Mouse (Mus musculus): ENCODE measurements around the gene Psd4. TPM values are rescaled to one million over a fixed set of nuclear protein-coding genes. Genes with fewer than 3 reads are reported as not detected.

Psd4 gene
- total RNA-seq (2021) (1 to 10 TPM; 1.3 to 1.5 TPM), polyA plus RNA-seq (2012; rRNA removed) (0.85 and 1.4 TPM in 2 replicates)
- long read RNA-seq = 0 reads

GRCm38 (mm10) chr2:24367030-24367894 is at the start of gene Psd4:
Psd4 (plus strand) TSS chr2:24367580.
- peak; percentile 74 to 79 for DNase-seq
- Histone ChIP-seq H3K4me3 (peak within 1 kb of the TSS; percentile 38), H3K27ac (no peak within 1 kb of the TSS), H3K27me3 (ENCODE audit: control insufficient read depth, insufficient read depth, low read length) (no peaks in the 10 kb centered on the region), H3K36me3 (ENCODE audit: control insufficient read depth, insufficient read depth, low read length) (no peaks in the 10 kb centered on the region), H3K9ac (ENCODE audit: low read depth, low read length) (no peak within 1 kb of the TSS), H3K79me2 (replicated peaks; ENCODE audit: control insufficient read depth, insufficient read depth, low read length) (no peaks in the 10 kb centered on the region), H3K4me1 (ENCODE audit: control insufficient read depth, insufficient read depth, low read length) (no peaks in the 10 kb centered on the region)
- intact Hi-C loops (cut with DNase I) = no loop called here
- WGBS = 4% methylated on average over 47 of the region's 47 CpGs
- TF ChIP-seq EP300 (IDR thresholded peaks at IDR 0.05; ENCODE audit: insufficient read depth, low read depth, low read length) (no peak), CTCF (IDR thresholded peaks at IDR 0.05) (no peak), POLR2A (IDR thresholded peaks at IDR 0.05; ENCODE audit: insufficient read depth, low read depth, low read length) (no peak)

- H3K36me3 ChIP-seq (ENCODE audit: control insufficient read depth, insufficient read depth, low read length) = no peaks in the 10 kb centered on the region
- H3K79me2 ChIP-seq (replicated peaks; ENCODE audit: control insufficient read depth, insufficient read depth, low read length) = no peaks in the 10 kb centered on the region
- intact Hi-C loops (cut with DNase I) = no loop called here
- H3K9ac ChIP-seq (ENCODE audit: low read depth, low read length) = no peak overlapping the region
- no peak overlapping the region for H3K4me3 ChIP-seq
- 56% methylated on average over 4 of the region's 4 CpGs for WGBS
- DNase-seq = no peak
- TF ChIP-seq CTCF (IDR thresholded peaks at IDR 0.05) (no peak), POLR2A (IDR thresholded peaks at IDR 0.05; ENCODE audit: insufficient read depth, low read depth, low read length) (no peak), EP300 (IDR thresholded peaks at IDR 0.05; ENCODE audit: insufficient read depth, low read depth, low read length) (no peak)
- no peaks in the 10 kb centered on the region for H3K27me3 ChIP-seq (ENCODE audit: control insufficient read depth, insufficient read depth, low read length)
- no peak overlapping the region for H3K27ac ChIP-seq
- no peaks in the 10 kb centered on the region for H3K4me1 ChIP-seq (ENCODE audit: control insufficient read depth, insufficient read depth, low read length)
Observed at GRCm38 (mm10) chr2:24317919-24318598, 49.3 kb upstream of the Psd4 start.

GRCm38 (mm10) chr2:24335333-24335732 is 32.0 kb upstream of the Psd4 start:
- 29% methylated on average over 3 of the region's 3 CpGs for whole genome bisulfite sequencing
- intact Hi-C loops (cut with DNase I) = no loop called here
- TF ChIP-seq EP300 (IDR thresholded peaks at IDR 0.05; ENCODE audit: insufficient read depth, low read depth, low read length) = no peak
- TF ChIP-seq CTCF (IDR thresholded peaks at IDR 0.05) = no peak
- TF ChIP-seq POLR2A (IDR thresholded peaks at IDR 0.05; ENCODE audit: insufficient read depth, low read depth, low read length) = no peak
- H3K36me3 ChIP-seq (ENCODE audit: control insufficient read depth, insufficient read depth, low read length) = no peaks in the 10 kb centered on the region
- no peaks in the 10 kb centered on the region for H3K79me2 ChIP-seq (replicated peaks; ENCODE audit: control insufficient read depth, insufficient read depth, low read length)
- no peak overlapping the region for H3K9ac ChIP-seq (ENCODE audit: low read depth, low read length)
- H3K4me1 ChIP-seq (ENCODE audit: control insufficient read depth, insufficient read depth, low read length) = peaks cover 3% of the 10 kb centered on the region; the same call in 1 of the 2 replicates
- no peak overlapping the region for H3K27ac ChIP-seq
- DNase-seq = no peak
- no peaks in the 10 kb centered on the region for H3K27me3 ChIP-seq (ENCODE audit: control insufficient read depth, insufficient read depth, low read length)
- no peak overlapping the region for H3K4me3 ChIP-seq

- intact Hi-C loops (cut with DNase I) = no loop called here
- Histone ChIP-seq H3K9ac (ENCODE audit: low read depth, low read length) (no peak within 1 kb of the TSS), H3K27ac (no peak within 1 kb of the TSS), H3K4me1 (ENCODE audit: control insufficient read depth, insufficient read depth, low read length) (peaks cover 3% of the 10 kb centered on the region; the same call in 1 of the 2 replicates), H3K79me2 (replicated peaks; ENCODE audit: control insufficient read depth, insufficient read depth, low read length) (no peaks in the 10 kb centered on the region), H3K27me3 (ENCODE audit: control insufficient read depth, insufficient read depth, low read length) (no peaks in the 10 kb centered on the region), H3K4me3 (no peak within 1 kb of the TSS), H3K36me3 (ENCODE audit: control insufficient read depth, insufficient read depth, low read length) (no peaks in the 10 kb centered on the region)
- WGBS = 86% methylated on average over 2 of the region's 2 CpGs
- TF ChIP-seq EP300 (IDR thresholded peaks at IDR 0.05; ENCODE audit: insufficient read depth, low read depth, low read length) (no peak), CTCF (IDR thresholded peaks at IDR 0.05) (no peak), POLR2A (IDR thresholded peaks at IDR 0.05; ENCODE audit: insufficient read depth, low read depth, low read length) (no peak)
- DNase-seq = no peak
Observed at GRCm38 (mm10) chr2:24336545-24336944, 30.8 kb upstream of the Psd4 start, which contains the start of gene Il1rn. Il1rn (plus strand) TSS chr2:24336853.

GRCm38 (mm10) chr2:24341395-24341885 is 25.9 kb upstream of the Psd4 start:
- H3K27me3 ChIP-seq (ENCODE audit: control insufficient read depth, insufficient read depth, low read length) = no peaks in the 10 kb centered on the region
- H3K27ac ChIP-seq = no peak overlapping the region
- H3K4me1 ChIP-seq (ENCODE audit: control insufficient read depth, insufficient read depth, low read length) = no peaks in the 10 kb centered on the region
- H3K79me2 ChIP-seq (replicated peaks; ENCODE audit: control insufficient read depth, insufficient read depth, low read length) = no peaks in the 10 kb centered on the region
- no peak overlapping the region for H3K4me3 ChIP-seq
- WGBS = 44% methylated on average over 3 of the region's 3 CpGs
- no peak for TF ChIP-seq CTCF (IDR thresholded peaks at IDR 0.05)
- no peak for TF ChIP-seq EP300 (IDR thresholded peaks at IDR 0.05; ENCODE audit: insufficient read depth, low read depth, low read length)
- no peak for TF ChIP-seq POLR2A (IDR thresholded peaks at IDR 0.05; ENCODE audit: insufficient read depth, low read depth, low read length)
- DNase-seq = no peak
- intact Hi-C loops (cut with DNase I) = no loop called here
- H3K9ac ChIP-seq (ENCODE audit: low read depth, low read length) = no peak overlapping the region
- H3K36me3 ChIP-seq (ENCODE audit: control insufficient read depth, insufficient read depth, low read length) = no peaks in the 10 kb centered on the region

Measured in heart, adult 2 months (tissue).